Mouse (Mus musculus) heart, embryonic 14.5 days (tissue): Measurements from ENCODE around the gene Fam198b. TPM values are rescaled to one million over a fixed set of nuclear protein-coding genes. Genes with fewer than 3 reads are reported as not detected.
A peak's percentile ranks its signal among the peaks of the same experiment; 100 is the strongest.

Experiments
- ATAC-seq: fragments of 200-750 bp; cut with Nextera tagmentation; 2 replicates; pipeline ENCODE4 v1.8.0; 2017; ENCODE audit warnings: low read depth, moderate TSS enrichment; ENCODE audit not compliant: insufficient number of reproducible peaks, insufficient read depth, low FRiP score
- H3K27ac ChIP-seq, 2 experiments: fragments of 200-500 bp in 1 of 2; fragments of 300-500 bp in 1 of 2; sonication (generic) in 1 of 2; replicated peaks in 1 of 2; 2 replicates each; pipeline ENCODE4 v1.5.1; 2012 to 2014; ENCODE audit warnings: low read depth in 2 of 2, low read length in 2 of 2, control low read depth in 1 of 2, mild to moderate bottlenecking in 1 of 2, mixed read lengths in 1 of 2; ENCODE audit not compliant: control insufficient read depth in 1 of 2, insufficient read depth in 1 of 2
- H3K27me3 ChIP-seq: fragments of 300-500 bp; sonication (generic); 2 replicates; pipeline ENCODE4 v1.6.1; 2014; ENCODE audit warnings: mild to moderate bottlenecking, low read length, control low read depth; ENCODE audit not compliant: control insufficient read depth, insufficient read depth
- H3K36me3 ChIP-seq: fragments of 300-500 bp; sonication (generic); 2 replicates; pipeline ENCODE4 v1.6.1; 2014; ENCODE audit warnings: mild to moderate bottlenecking, control low read depth, low read length, mixed read lengths; ENCODE audit not compliant: control insufficient read depth, insufficient read depth
- H3K4me1 ChIP-seq, 2 experiments: fragments of 200-500 bp in 1 of 2; fragments of 300-500 bp in 1 of 2; sonication (generic) in 1 of 2; 2 replicates each; pipeline ENCODE4 v1.6.1; 2012 to 2014; ENCODE audit warnings: low read length in 2 of 2, control low read depth in 1 of 2, mixed read lengths in 1 of 2; ENCODE audit not compliant: control insufficient read depth in 2 of 2, insufficient read depth in 2 of 2
- H3K4me2 ChIP-seq: fragments of 300-500 bp; sonication (generic); 2 replicates; pipeline ENCODE4 v1.6.1; 2014; ENCODE audit warnings: mild to moderate bottlenecking, low read length
- H3K4me3 ChIP-seq, 2 experiments: fragments of 200-500 bp in 1 of 2; fragments of 300-500 bp in 1 of 2; sonication (generic) in 1 of 2; 2 replicates each; pipeline ENCODE4 v1.5.1; 2012 to 2014; ENCODE audit warnings: low read length in 2 of 2, mild to moderate bottlenecking in 2 of 2, control low read depth in 1 of 2, low read depth in 1 of 2, moderate library complexity in 1 of 2; ENCODE audit not compliant: control insufficient read depth in 1 of 2, insufficient read depth in 1 of 2
- H3K9ac ChIP-seq: fragments of 300-500 bp; sonication (generic); 2 replicates; pipeline ENCODE4 v1.6.1; 2014; ENCODE audit warnings: mild to moderate bottlenecking, low read length
- H3K9me3 ChIP-seq: fragments of 300-500 bp; sonication (generic); 2 replicates; pipeline ENCODE4 v1.6.1; 2016; ENCODE audit warnings: low read length, control low read depth; ENCODE audit not compliant: control insufficient read depth
- WGBS: fragments of 180-500 bp; shearing (Covaris S2); extraction: QIAGEN DNeasy Blood & Tissue Kit; methylation state at CpG from one replicate; pipeline ENCODE4 v1.1.7; 2014; 5-methylcytosine and 5-hydroxymethylcytosine counted together
- polyA plus RNA-seq: library from polyadenylated mRNA; unstranded; fragments of >200 nt; fragmentation: Nextera tagmentation; extraction: Ambion mirVana; gene quantifications from 2 replicates; pipeline ENCODE4 v1.2.1, GENCODE M21; 2014

Gene Fam198b
- polyA plus RNA-seq, 1 experiment from 2014 or later: 46.9 TPM

DNA sequence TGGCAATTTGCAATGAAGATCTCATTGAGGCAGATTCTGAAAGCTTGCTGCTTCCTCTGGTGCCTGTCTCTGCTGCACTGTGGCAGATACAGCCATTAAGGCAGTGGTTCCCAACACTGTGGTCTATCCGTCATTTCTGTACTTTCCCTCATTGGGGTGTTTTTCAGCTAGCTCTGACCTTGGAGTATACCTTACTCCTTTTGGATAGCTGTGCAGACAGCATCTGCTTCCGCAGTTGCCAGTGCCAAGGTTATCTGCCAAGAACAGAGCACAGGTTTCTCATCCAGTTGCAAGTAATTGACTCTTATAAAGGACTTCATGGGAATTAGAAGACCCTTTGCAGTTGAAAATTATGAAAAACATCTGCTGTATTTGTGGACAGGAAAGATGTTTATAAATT is 85.7 kb downstream of the Fam198b start:
- H3K4me3 ChIP-seq: no peak overlapping the region
- H3K4me2 ChIP-seq: no peak overlapping the region
- H3K9ac ChIP-seq: no peak overlapping the region
- ATAC-seq: no peak
- H3K27ac ChIP-seq: peak overlapping the region; percentile 37 to 48; a peak in 3 of 4 replicates
- H3K9me3 ChIP-seq: no peaks in the 10 kb centered on the region
- 58% methylated on average over 2 of the region's 2 CpGs for WGBS
- no peaks in the 10 kb centered on the region for H3K36me3 ChIP-seq
- H3K4me1 ChIP-seq: peaks cover 7 to 31% of the 10 kb centered on the region in 2 experiments
- H3K27me3 ChIP-seq: no peaks in the 10 kb centered on the region

DNA sequence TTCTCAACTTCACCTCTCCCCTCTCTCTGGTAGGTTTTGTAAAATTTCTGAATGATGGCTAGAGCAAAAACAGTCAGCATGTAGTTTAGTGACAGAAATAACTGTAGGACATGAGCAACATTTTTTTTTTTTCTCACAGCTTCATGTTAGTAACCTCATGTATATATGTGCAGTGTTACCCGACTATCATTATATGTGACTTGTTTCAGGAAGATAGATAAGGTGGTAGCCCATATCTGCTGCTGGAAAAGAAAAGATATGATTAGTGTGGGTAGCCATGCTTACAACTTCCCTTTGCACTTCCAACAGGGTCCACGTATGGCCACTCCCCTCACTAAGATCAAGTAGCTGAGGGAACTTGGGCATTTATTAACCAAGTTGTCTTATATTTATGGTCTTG is 86.2 kb downstream of the Fam198b start:
- H3K4me2 ChIP-seq: no peak overlapping the region
- H3K4me1 ChIP-seq: peaks cover 7 to 33% of the 10 kb centered on the region in 2 experiments
- no peak for ATAC-seq
- no peaks in the 10 kb centered on the region for H3K9me3 ChIP-seq
- no peaks in the 10 kb centered on the region for H3K36me3 ChIP-seq
- no peak overlapping the region for H3K9ac ChIP-seq
- no peaks in the 10 kb centered on the region for H3K27me3 ChIP-seq
- WGBS: 37% methylated on average over 2 of the region's 2 CpGs
- no peak overlapping the region for H3K4me3 ChIP-seq
- peak overlapping the region in 1 of 2 experiments; percentile 37; a peak in 1 of 4 replicates for H3K27ac ChIP-seq

DNA sequence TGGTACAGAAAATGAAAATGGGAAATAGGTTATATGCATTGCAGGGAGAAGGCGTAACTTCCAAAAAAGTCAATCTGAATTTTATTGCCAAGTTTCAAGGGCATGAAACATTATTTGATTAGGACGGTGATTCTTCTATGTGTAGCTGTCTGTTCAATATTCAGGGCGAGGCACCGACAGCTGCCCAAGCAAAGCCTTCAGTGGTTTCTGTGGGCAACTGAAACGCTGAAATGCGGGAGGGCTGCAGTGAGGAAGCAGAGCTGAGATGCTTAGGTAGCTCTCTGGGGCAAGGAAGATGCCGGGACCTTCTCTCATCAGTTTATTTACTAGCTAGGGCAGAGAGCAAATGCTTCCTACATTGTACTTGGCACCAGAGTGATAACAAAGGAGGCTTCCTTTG is 87.2 kb downstream of the Fam198b start:
- H3K4me2 ChIP-seq: no peak overlapping the region
- no peak overlapping the region for H3K27ac ChIP-seq
- peaks cover 6 to 33% of the 10 kb centered on the region in 2 experiments for H3K4me1 ChIP-seq
- ATAC-seq: no peak
- H3K36me3 ChIP-seq: no peaks in the 10 kb centered on the region
- no peak overlapping the region for H3K4me3 ChIP-seq
- no peaks in the 10 kb centered on the region for H3K9me3 ChIP-seq
- H3K9ac ChIP-seq: no peak overlapping the region
- no peaks in the 10 kb centered on the region for H3K27me3 ChIP-seq
- 73% methylated on average over 7 of the region's 7 CpGs for WGBS

DNA sequence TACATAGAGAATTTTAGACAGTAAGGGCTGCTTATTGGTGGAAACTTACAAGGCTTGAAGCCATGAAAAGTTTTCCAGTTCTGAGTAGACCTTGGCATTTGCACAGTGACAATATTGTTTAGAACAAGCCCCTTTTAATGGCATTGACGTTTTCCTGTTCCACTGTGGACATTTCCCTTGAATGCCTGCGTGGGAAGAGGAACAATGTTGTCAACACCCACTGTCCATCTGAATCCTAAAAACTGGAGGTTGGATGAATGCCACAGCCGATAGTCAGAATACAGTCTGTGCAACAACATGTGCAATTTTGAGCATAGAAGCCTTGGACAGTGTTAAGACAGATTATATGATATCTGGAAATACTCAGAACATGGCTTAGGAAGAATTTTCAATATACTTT is 92.5 kb downstream of the Fam198b start:
- H3K9me3 ChIP-seq: no peaks in the 10 kb centered on the region
- no peak overlapping the region for H3K4me2 ChIP-seq
- H3K4me3 ChIP-seq: no peak overlapping the region
- no peak overlapping the region for H3K9ac ChIP-seq
- ATAC-seq: no peak
- H3K27ac ChIP-seq: peak overlapping the region in 1 of 2 experiments; percentile 59; a peak in 2 of 4 replicates
- WGBS: 23% methylated on average over 3 of the region's 3 CpGs
- no peaks in the 10 kb centered on the region for H3K27me3 ChIP-seq
- no peaks in the 10 kb centered on the region for H3K36me3 ChIP-seq
- H3K4me1 ChIP-seq: peaks cover 6 to 38% of the 10 kb centered on the region in 2 experiments

DNA sequence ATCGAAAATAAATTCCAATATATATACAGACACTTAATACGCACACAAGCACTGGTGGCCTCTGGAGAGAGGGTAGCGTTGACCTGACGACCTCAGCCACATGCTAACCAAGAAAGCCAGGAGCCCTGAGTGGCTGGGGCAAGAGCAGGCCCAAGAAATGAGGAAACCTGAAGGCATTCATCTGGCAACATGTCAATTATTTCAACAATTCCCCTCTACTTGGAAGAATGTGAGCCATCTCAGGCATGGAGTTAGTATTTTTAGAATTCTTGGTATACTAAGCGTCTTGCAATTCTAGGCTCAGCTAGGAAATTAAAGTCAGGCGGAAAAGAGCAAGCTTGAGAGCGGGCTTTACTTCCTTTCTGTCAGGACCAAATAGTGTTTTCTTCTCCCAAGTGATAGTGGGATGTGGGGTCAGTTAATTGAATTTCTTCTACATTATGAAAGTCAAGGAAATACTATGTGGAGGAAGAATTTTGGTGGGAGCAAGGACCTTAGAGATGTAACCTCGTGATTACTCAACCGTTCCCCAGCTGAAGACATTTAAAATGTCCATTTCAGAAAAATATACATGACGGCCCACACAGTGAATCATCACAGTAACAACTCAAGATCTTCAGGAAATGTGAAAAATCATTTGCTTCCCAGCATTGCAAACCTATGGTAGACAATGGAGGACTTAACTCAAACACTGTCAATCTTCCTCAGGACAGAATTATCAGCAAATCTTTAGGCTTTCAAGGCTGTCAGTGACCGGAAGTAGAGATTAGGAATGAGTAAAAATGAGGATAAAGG is 93.5 kb downstream of the Fam198b start:
- peak overlapping the region; percentile 79 to 81 for H3K27ac ChIP-seq
- ATAC-seq: peak; percentile 47; the same call in 1 of the 2 replicates
- 42% methylated on average over 11 of the region's 11 CpGs for WGBS
- no peak overlapping the region for H3K4me3 ChIP-seq
- peaks cover 6 to 38% of the 10 kb centered on the region in 2 experiments for H3K4me1 ChIP-seq
- H3K9ac ChIP-seq: peak overlapping the region; percentile 8; the same call in 1 of the 2 replicates
- no peaks in the 10 kb centered on the region for H3K27me3 ChIP-seq
- no peaks in the 10 kb centered on the region for H3K9me3 ChIP-seq
- no peak overlapping the region for H3K4me2 ChIP-seq
- H3K36me3 ChIP-seq: no peaks in the 10 kb centered on the region

DNA sequence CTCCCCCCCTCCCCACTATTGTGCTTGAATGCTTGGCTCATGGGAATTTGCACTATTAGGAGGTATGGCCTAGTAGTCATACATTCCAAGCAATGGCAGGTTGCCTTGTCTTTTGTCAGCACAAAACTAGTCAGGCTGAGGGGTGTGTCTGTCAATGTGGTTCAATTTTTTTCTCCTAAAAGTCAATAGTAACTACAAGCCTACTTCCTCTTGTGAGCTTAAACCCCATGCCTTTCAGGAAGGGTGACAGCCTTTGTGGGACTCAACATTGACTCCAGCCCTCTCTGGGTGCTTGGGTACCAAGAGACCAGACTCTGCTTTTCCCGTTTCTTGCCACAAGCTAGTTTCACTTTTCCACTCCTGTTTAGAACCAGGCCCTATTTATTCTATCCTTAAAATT is 96.4 kb downstream of the Fam198b start:
- Histone ChIP-seq H3K27me3 (no peaks in the 10 kb centered on the region), H3K4me3 (no peak overlapping the region), H3K4me2 (no peak overlapping the region), H3K27ac (peak overlapping the region in 1 of 2 experiments; percentile 54; a peak in 2 of 4 replicates), H3K36me3 (no peaks in the 10 kb centered on the region), H3K4me1 (peaks cover 6 to 44% of the 10 kb centered on the region in 2 experiments), H3K9me3 (no peaks in the 10 kb centered on the region), H3K9ac (no peak overlapping the region)
- no peak for ATAC-seq
- 90% methylated on average over 1 of the region's 1 CpGs for WGBS

DNA sequence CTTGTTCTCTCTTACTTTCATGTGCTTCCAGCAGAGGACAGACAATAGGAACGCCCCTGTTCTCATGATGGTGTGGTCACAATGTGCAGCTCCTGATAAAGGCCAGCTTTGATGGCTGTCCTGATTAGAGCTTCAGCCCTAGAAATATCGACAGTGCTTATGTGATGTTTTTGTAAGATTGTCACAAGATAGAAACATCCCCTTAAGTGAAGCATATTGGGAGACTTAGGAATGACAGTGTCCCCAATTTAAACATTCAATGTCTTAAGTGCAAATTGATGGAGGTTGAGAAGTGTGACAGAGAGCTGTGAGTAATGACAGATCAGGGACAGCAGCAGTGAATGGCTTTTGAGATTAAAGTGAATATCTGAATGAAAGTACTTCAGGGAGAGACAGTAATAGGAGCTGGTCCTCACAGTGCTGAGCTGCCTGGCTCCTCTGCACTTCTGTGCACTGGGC is 99.7 kb downstream of the Fam198b start:
- no peaks in the 10 kb centered on the region for H3K9me3 ChIP-seq
- no peaks in the 10 kb centered on the region for H3K27me3 ChIP-seq
- ATAC-seq: no peak
- H3K4me3 ChIP-seq: no peak overlapping the region
- H3K4me2 ChIP-seq: no peak overlapping the region
- H3K27ac ChIP-seq: peak overlapping the region in 1 of 2 experiments; percentile 53; a peak in 1 of 4 replicates
- no peak overlapping the region for H3K9ac ChIP-seq
- WGBS: 34% methylated on average over 2 of the region's 2 CpGs
- H3K36me3 ChIP-seq: no peaks in the 10 kb centered on the region
- H3K4me1 ChIP-seq: peaks cover under 1 to 34% of the 10 kb centered on the region in 2 experiments; a peak in 3 of 4 replicates
